Mouse (Mus musculus) ES-E14 (cell line): Measurements from ENCODE around the gene Plxdc2.

Source experiments
- CHD2 ChIP-seq: IDR thresholded peaks from 2 replicates; pipeline ENCODE4 v1.6.1; 2014; ENCODE audit warnings: mild to moderate bottlenecking, low read depth, low read length, inconsistent platforms
- HCFC1 ChIP-seq: IDR thresholded peaks from 2 replicates; pipeline ENCODE4 v1.6.1; 2012; ENCODE audit warnings: low read length, inconsistent platforms, borderline replicate concordance; ENCODE audit not compliant: insufficient read depth

DNA sequence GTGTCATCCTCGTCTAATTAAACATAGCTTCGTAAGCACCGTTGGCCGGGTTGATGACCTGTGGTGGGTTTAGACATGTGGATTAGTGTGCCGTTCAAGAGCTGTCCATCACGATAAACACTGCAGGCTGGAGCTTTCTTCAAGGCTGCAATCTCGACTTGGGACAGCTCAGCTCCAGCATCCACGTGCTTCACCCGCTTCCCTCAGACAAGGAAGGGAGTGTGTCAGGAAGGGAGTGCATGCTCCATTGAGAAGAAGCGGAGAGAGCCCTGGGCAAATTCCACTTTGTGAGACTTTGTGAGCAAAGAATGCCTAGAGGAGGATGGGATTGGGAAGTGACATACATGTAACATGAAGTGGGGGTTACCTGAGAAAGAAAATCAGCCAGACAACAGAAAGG is 42.8 kb downstream of the Plxdc2 start:
- TF ChIP-seq CHD2, result no peak
- no peak for TF ChIP-seq HCFC1
